Mouse (Mus musculus) forebrain, embryonic 10.5 days (tissue): ENCODE results near the gene Ugt1a7c. TPM values are rescaled to one million over a fixed set of nuclear protein-coding genes. Genes with fewer than 3 reads are reported as not detected.
"Not testable (repeated sequence)": the region's sequence is repeated elsewhere in the genome, so short reads cannot be mapped to it uniquely, and the experiment has no call there.

Source experiments
- DNase-seq: peaks from one replicate; pipeline ENCODE4 v3.0.0-alpha.2; 2017; ENCODE audit warnings: low spot score; ENCODE audit errors: extremely low spot score
- H3K27ac ChIP-seq: fragments of 300-500 bp; sonication (generic); 2 replicates; pipeline ENCODE4 v1.5.1; 2016; ENCODE audit warnings: mild to moderate bottlenecking
- H3K27me3 ChIP-seq: fragments of 300-500 bp; sonication (generic); 2 replicates; pipeline ENCODE4 v1.6.1; 2016; ENCODE audit warnings: mild to moderate bottlenecking; ENCODE audit not compliant: poor library complexity, severe bottlenecking
- H3K36me3 ChIP-seq: fragments of 300-500 bp; sonication (generic); replicated peaks from 2 replicates; pipeline ENCODE4 v1.6.1; 2016; ENCODE audit warnings: mild to moderate bottlenecking, moderate library complexity
- H3K4me1 ChIP-seq: fragments of 300-500 bp; sonication (generic); 2 replicates; pipeline ENCODE4 v1.6.1; 2016
- H3K4me3 ChIP-seq: fragments of 300-500 bp; sonication (generic); 2 replicates; pipeline ENCODE4 v1.5.1; 2016; ENCODE audit warnings: mild to moderate bottlenecking, moderate library complexity
- H3K9me3 ChIP-seq: fragments of 300-500 bp; sonication (generic); 2 replicates; pipeline ENCODE4 v1.6.1; 2016; ENCODE audit warnings: mild to moderate bottlenecking, moderate library complexity
- whole genome bisulfite sequencing: fragments of 180-500 bp; shearing (Covaris S2); methylation state at CpG from one replicate; pipeline ENCODE4 v1.1.7; 2016; 5-methylcytosine and 5-hydroxymethylcytosine counted together
- polyA plus RNA-seq: library from polyadenylated mRNA; unstranded; fragments of >200 nt; fragmentation: Nextera tagmentation; extraction: Ambion mirVana; gene quantifications from 2 replicates; pipeline ENCODE4 v1.2.1, GENCODE M21; 2016

Ugt1a7c gene
- polyA plus RNA-seq, 1 experiment from 2014 or later: 0.32 TPM

GRCm38 (mm10) chr1:88130223-88130622 lies 35.4 kb downstream of the Ugt1a7c start:
- not testable (repeated sequence) for H3K27me3 ChIP-seq, DNase-seq, H3K4me3 ChIP-seq, H3K36me3 ChIP-seq, H3K27ac ChIP-seq, H3K9me3 ChIP-seq
- 96% methylated on average over 1 of the region's 1 CpGs for WGBS
- H3K4me1 ChIP-seq: peaks cover 10% of the 10 kb centered on the region

GRCm38 (mm10) chr1:88133908-88134456 lies 39.1 kb downstream of the Ugt1a7c start:
- WGBS: 81% methylated on average over 3 of the region's 3 CpGs
- DNase-seq: no peak
- Histone ChIP-seq H3K27ac (peak overlapping the region; percentile 66), H3K27me3 (no peaks in the 10 kb centered on the region), H3K4me3 (no peak overlapping the region), H3K4me1 (peaks cover 10% of the 10 kb centered on the region), H3K36me3 (no peaks in the 10 kb centered on the region), H3K9me3 (no peaks in the 10 kb centered on the region)

DNA sequence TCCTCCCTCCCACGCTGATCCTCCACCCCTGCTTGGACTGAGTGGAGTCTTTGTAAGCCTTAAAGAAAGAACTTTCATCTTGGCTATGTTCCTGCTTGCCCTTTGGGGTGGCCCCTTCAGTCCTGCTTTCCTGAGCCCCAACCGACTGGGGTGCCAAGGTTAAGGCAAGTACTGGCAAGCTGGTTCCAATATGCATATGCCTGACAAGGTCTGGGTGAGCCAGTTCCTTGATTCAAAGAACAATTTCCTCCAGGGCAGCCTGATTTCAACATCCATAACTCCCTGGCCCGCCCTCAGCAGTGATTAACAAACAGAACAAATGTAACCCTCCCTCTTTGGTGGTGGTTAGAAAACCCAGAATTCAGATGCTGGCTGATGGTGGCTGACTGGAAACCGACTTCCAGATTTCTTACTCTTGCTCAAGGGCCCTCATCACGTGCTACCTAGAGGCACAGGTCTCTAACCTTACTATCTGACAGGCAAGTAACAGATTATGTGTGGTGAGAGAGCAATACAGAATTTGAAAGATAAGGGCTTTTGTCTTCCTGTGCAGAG lies 39.7 kb downstream of the Ugt1a7c start, which contains the start of gene Ugt1a6a:
Ugt1a6a (plus strand) TSS at position 353 of the 555 bp plus-strand sequence.
- H3K36me3 ChIP-seq, H3K9me3 ChIP-seq, H3K27me3 ChIP-seq, H3K4me3 ChIP-seq, DNase-seq: not testable (repeated sequence)
- WGBS: 39% methylated on average over 5 of the region's 5 CpGs
- H3K4me1 ChIP-seq: peaks cover 10% of the 10 kb centered on the region
- H3K27ac ChIP-seq: peak within 1 kb of the TSS; percentile 66

DNA sequence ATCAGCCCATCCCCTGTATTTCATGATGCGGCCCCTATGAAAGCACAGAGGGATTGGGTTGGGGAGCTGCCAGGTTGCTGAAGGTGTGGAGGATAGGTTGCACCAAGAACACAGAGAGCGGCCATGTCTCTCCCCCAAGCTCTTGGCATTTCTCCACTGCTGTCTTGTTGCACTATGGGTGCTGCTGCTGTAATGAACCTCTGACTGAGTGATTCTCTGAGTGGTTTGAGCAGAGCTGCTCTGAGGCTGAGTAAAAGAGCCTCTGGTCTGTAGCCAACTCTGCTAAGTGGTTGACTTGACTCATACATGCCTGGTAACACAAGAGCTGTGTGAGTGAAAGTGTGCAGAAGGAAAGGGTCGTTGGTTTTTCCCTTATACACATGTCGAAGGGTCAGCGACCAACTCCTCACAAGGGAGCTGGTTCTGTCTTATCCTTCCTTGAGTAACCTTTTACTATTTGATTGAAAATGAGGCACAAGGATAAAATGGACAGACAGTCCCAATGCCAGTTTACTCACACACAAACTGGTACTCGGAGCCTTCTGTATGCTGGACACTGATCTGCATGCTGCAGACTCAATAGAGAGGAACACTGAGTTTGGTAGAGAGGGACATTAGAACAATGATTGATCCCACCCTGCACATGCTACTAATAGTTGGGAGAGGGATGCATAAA lies 40.5 kb downstream of the Ugt1a7c start:
- H3K27me3 ChIP-seq, H3K4me3 ChIP-seq, H3K36me3 ChIP-seq, H3K27ac ChIP-seq, DNase-seq, H3K9me3 ChIP-seq: not testable (repeated sequence)
- 83% methylated on average over 6 of the region's 6 CpGs for WGBS
- peaks cover 10% of the 10 kb centered on the region for H3K4me1 ChIP-seq

- no peak overlapping the region for H3K27ac ChIP-seq
- no peaks in the 10 kb centered on the region for H3K27me3 ChIP-seq
- 83% methylated on average over 2 of the region's 2 CpGs for WGBS
- DNase-seq: no peak
- no peak overlapping the region for H3K4me3 ChIP-seq
- H3K9me3 ChIP-seq: no peaks in the 10 kb centered on the region
- H3K36me3 ChIP-seq: no peaks in the 10 kb centered on the region
- H3K4me1 ChIP-seq: peaks cover 10% of the 10 kb centered on the region
These were observed 41.8 kb downstream of the Ugt1a7c start for GRCm38 (mm10) chr1:88136646-88137045.

DNA sequence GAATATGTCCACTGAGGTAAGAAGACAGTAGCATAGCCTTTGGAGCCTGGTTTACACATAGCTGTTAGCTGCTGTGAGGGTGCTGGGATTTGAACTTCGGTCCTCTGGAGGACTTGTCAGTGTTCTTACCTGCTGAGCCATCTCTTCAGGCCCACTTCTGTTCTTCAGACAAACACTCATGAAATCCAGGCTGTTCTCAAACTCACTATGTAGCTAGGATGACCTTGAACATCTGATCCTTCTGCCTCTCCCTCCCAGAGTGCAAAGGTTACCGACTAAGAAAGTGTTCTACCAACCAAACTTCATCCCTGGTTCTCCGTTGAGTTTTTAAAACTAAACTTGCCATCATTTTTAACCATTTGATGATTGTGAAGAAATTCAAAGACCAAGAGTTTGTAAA lies 42.4 kb downstream of the Ugt1a7c start:
- WGBS: 94% methylated on average over 3 of the region's 3 CpGs
- no peak overlapping the region for H3K27ac ChIP-seq

GRCm38 (mm10) chr1:88138145-88138544 lies 43.3 kb downstream of the Ugt1a7c start:
- Histone ChIP-seq H3K4me1 (peaks cover 10% of the 10 kb centered on the region), H3K9me3 (no peaks in the 10 kb centered on the region), H3K27me3 (no peaks in the 10 kb centered on the region), H3K36me3 (no peaks in the 10 kb centered on the region), H3K27ac (no peak overlapping the region), H3K4me3 (no peak overlapping the region)
- WGBS: 82% methylated on average over 1 of the region's 1 CpGs
- DNase-seq: no peak

More for the DNA sequence above, 42.4 kb downstream of the Ugt1a7c start:
- peaks cover 10% of the 10 kb centered on the region for H3K4me1 ChIP-seq
- H3K4me3 ChIP-seq: no peak overlapping the region
- H3K27me3 ChIP-seq: no peaks in the 10 kb centered on the region
- no peaks in the 10 kb centered on the region for H3K36me3 ChIP-seq
- DNase-seq: no peak
- no peaks in the 10 kb centered on the region for H3K9me3 ChIP-seq

GRCm38 (mm10) chr1:88140492-88140891 lies 45.6 kb downstream of the Ugt1a7c start:
- WGBS: 74% methylated on average over 1 of the region's 1 CpGs
- DNase-seq, H3K27me3 ChIP-seq, H3K9me3 ChIP-seq, H3K27ac ChIP-seq, H3K4me1 ChIP-seq, H3K36me3 ChIP-seq, H3K4me3 ChIP-seq: not testable (repeated sequence)

DNA sequence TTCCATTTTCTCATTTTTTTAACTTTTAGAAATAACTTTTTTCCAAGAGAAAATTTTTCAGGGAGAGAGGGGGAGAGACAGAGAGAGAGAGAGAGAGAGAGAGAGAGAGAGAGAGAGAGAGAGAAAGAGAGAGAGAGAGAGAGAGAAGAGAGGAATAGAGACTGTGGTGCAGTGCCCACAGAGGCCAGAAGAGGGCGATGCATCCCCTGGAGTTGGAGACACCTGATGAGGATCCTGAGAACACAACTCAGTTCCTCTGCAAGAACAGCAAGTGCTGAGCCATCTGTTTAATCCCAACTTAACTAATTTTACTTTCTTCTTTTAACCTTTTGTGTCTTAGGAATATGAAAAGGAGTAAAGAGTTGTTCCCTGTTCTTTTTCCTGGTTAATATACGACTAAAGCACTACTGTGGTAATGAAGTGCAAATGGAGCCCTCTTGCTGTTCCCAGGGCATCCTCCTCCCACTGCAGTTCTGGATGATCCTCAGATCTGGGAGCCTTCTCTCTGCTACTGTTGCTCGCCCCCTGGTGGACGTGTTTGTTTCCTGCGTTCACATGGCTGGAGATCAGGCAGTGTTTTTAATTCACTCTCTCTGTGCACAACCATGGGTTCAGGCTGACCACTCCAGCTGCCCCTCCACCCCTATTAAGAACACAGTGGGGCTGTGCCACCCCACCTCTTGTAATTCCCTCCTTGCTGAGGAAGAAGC lies 49.3 kb downstream of the Ugt1a7c start:
- H3K27ac ChIP-seq, H3K4me1 ChIP-seq, H3K27me3 ChIP-seq, DNase-seq, H3K4me3 ChIP-seq, H3K36me3 ChIP-seq, H3K9me3 ChIP-seq: not testable (repeated sequence)
- 3% methylated on average over 5 of the region's 5 CpGs for WGBS

DNA sequence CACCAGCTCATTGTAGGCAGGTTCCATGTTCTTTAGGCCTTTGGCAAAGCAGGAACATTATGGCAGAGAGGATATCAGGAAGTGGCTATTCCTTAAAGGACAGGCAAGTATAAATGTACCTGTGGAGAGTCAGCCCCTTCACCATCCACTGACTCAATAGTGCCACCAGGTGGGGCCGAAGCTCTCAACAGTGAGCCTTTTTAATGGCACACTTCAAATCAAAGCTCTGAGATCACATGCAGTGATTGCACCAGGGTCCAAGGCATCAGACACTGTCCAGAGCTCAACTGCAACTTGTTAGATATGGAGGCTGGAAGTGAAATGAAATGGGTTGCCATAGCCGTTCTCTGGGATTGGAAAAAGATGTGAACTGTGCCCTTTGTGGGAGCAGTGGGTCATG lies 50.4 kb downstream of the Ugt1a7c start:
- not testable (repeated sequence) for H3K36me3 ChIP-seq, H3K4me3 ChIP-seq, DNase-seq, H3K27me3 ChIP-seq, H3K27ac ChIP-seq, H3K9me3 ChIP-seq, H3K4me1 ChIP-seq
- WGBS: 68% methylated on average over 2 of the region's 2 CpGs

GRCm38 (mm10) chr1:88150133-88150532 lies 55.3 kb downstream of the Ugt1a7c start:
- H3K4me1 ChIP-seq, H3K27ac ChIP-seq, H3K9me3 ChIP-seq, H3K27me3 ChIP-seq, DNase-seq, H3K4me3 ChIP-seq, H3K36me3 ChIP-seq: not testable (repeated sequence)
- WGBS: 83% methylated on average over 2 of the region's 2 CpGs

DNA sequence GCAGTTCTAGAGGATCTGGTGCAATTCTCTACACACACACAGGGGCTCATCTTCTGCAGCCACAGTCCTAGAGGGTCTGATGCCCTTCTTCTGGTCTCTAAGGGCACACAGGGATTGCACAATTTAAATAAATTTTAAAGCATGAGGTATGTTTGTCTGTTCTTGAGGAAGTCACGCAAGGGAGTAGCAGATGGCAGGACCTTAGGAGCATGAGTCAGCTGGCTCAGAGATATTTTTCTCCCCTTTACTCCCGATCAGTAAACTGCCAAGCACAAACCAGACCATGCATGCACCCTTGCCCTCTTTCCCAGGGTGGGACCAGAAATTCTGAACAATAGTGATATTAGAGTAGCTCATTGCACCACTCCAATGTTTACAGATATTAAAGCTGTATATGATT lies 63.6 kb downstream of the Ugt1a7c start:
- Histone ChIP-seq H3K27me3 (no peaks in the 10 kb centered on the region), H3K36me3 (no peaks in the 10 kb centered on the region), H3K9me3 (no peaks in the 10 kb centered on the region), H3K27ac (no peak overlapping the region), H3K4me1 (no peaks in the 10 kb centered on the region), H3K4me3 (no peak overlapping the region)
- 87% methylated on average over 2 of the region's 2 CpGs for whole genome bisulfite sequencing
- DNase-seq: no peak

DNA sequence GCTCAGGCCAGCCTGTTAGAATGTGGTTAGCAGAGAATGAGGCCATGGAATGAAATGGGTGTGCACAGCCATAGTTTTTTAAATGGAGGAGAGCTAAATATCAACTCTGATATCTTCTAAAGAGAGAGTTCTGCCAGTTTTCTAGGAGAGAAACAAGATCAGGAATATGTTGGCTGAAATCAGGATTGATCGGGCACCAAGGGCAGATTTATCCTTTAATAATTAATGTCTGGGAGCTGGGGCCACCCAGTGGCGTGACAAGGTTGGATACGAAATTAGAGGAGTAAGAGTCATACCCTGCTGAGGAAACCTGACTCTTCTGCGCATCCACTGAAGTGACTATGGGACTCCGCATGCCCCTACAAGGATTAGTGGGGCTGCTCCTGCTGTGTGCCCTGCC lies 70.8 kb downstream of the Ugt1a7c start, which contains the start of gene Ugt1a5:
Ugt1a5 (plus strand) TSS at position 302 of the 400 bp plus-strand sequence.
- WGBS: 74% methylated on average over 5 of the region's 5 CpGs
- H3K9me3 ChIP-seq: no peaks in the 10 kb centered on the region; the same call in 1 of the 2 replicates
- no peaks in the 10 kb centered on the region for H3K36me3 ChIP-seq
- no peak within 1 kb of the TSS for H3K27ac ChIP-seq
- H3K27me3 ChIP-seq: no peaks in the 10 kb centered on the region
- H3K4me3 ChIP-seq: no peak within 1 kb of the TSS
- H3K4me1 ChIP-seq: no peaks in the 10 kb centered on the region
- DNase-seq: no peak
